Mouse (Mus musculus) limb, embryonic 13.5 days (tissue): ENCODE results near the gene Ror2. TPM values are rescaled to one million over a fixed set of nuclear protein-coding genes. Genes with fewer than 3 reads are reported as not detected.
"Not testable (repeated sequence)": the region's sequence is repeated elsewhere in the genome, so short reads cannot be mapped to it uniquely, and the experiment has no call there.

Source experiments
- ATAC-seq: fragments of 200-750 bp; cut with Nextera tagmentation; 2 replicates; pipeline ENCODE4 v1.8.0; 2017; ENCODE audit warnings: low read depth, moderate number of reproducible peaks, moderate TSS enrichment; ENCODE audit not compliant: low FRiP score
- H3K27ac ChIP-seq: fragments of 300-500 bp; sonication (generic); 2 replicates; pipeline ENCODE4 v1.5.1; 2015; ENCODE audit warnings: inconsistent platforms, mild to moderate bottlenecking, moderate library complexity
- H3K27me3 ChIP-seq: fragments of 300-500 bp; sonication (generic); 2 replicates; pipeline ENCODE4 v1.6.1; 2015; ENCODE audit warnings: mild to moderate bottlenecking, inconsistent platforms
- H3K36me3 ChIP-seq: fragments of 300-500 bp; sonication (generic); 2 replicates; pipeline ENCODE4 v1.6.1; 2015; ENCODE audit warnings: inconsistent platforms, mild to moderate bottlenecking, moderate library complexity
- H3K4me1 ChIP-seq: fragments of 300-500 bp; sonication (generic); 2 replicates; pipeline ENCODE4 v1.6.1; 2015; ENCODE audit warnings: inconsistent platforms
- H3K4me2 ChIP-seq: fragments of 300-500 bp; sonication (generic); replicated peaks from 2 replicates; pipeline ENCODE4 v1.6.1; 2015; ENCODE audit warnings: inconsistent platforms, mild to moderate bottlenecking, moderate library complexity
- H3K4me3 ChIP-seq: fragments of 300-500 bp; sonication (generic); 2 replicates; pipeline ENCODE4 v1.5.1; 2015; ENCODE audit warnings: moderate library complexity, mild to moderate bottlenecking, inconsistent platforms
- H3K9ac ChIP-seq: fragments of 300-500 bp; sonication (generic); 2 replicates; pipeline ENCODE4 v1.6.1; 2015; ENCODE audit warnings: mild to moderate bottlenecking, inconsistent platforms
- H3K9me3 ChIP-seq: fragments of 300-500 bp; sonication (generic); 2 replicates; pipeline ENCODE4 v1.6.1; 2016; ENCODE audit warnings: inconsistent platforms
- WGBS: fragments of 180-500 bp; shearing (Covaris S2); methylation state at CpG from one replicate; pipeline ENCODE4 v1.1.7; 2015; 5-methylcytosine and 5-hydroxymethylcytosine counted together
- polyA plus RNA-seq: library from polyadenylated mRNA; unstranded; fragments of >200 nt; fragmentation: Nextera tagmentation; extraction: Ambion mirVana; gene quantifications from 2 replicates; pipeline ENCODE4 v1.2.1, GENCODE M21; 2015

Ror2 gene
- polyA plus RNA-seq, result 25.7 and 25.8 TPM in 2 replicates

DNA sequence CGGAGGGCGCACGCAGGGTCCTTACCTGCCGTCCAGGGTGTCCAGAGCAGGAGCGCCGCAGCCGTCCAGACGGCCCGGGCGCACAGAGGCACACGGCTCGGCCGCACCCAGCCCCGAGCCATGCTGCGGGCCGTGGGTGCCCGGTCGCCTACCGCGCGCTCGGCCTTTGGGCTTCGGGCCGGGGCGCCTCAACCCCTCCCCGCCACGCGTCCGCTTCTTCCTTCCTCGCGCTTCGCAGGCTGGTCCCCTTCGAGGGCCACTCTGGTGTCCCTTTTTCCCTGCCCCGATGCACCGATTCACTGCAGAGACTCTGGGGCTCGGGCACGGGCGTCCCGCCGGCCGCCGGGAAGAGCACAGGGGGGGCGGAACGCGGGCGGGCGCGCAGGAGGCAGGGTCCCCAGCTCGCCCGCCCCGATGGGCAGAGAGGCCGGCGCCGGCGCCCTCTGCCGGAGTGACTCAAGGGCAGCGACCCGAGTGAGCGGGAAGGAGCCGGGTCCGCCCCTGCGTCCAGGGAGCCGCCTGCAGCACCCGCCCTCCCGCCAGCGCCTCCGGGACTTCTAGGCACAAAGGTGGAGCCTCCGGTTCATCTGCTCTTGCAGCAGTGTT, at the start of gene Ror2:
TSS of gene Ror2 (minus strand) at position 369 of the 606 bp plus-strand sequence.
- Histone ChIP-seq H3K36me3 (no peaks in the 10 kb centered on the region), H3K27ac (peak within 1 kb of the TSS; percentile 84), H3K4me3 (peak within 1 kb of the TSS; percentile 86), H3K27me3 (no peaks in the 10 kb centered on the region; the same call in 1 of the 2 replicates), H3K4me1 (peaks cover 43% of the 10 kb centered on the region), H3K4me2 (peak within 1 kb of the TSS; percentile 87), H3K9ac (peak within 1 kb of the TSS; percentile 98), H3K9me3 (0 out of 2 replicates have a peak, but pooled peaks cover 9% of the 10 kb centered on the region)
- under 1% methylated on average over 66 of the region's 68 CpGs for WGBS
- ATAC-seq, result peak; percentile 77

DNA sequence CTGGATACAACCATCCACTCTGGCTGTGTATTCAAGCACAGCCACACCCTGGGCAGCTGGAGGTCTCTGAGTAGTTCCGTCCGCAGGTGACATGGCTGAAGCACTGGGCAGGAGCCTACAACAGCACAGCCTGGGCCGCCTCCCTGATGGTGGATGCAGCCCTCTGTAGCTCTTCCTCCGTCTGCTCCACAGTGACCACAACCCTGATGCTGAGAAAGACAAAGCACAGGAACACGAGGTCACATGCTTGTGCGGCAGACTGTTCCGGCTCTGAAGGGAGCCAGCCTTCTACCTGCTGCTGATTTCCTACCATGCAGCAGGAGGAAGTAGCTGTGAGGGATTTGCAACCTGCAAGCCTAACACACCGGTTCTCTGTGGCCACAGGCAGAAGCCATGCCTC, 47.8 kb upstream of the Ror2 start:
- Histone ChIP-seq H3K4me3 (no peak overlapping the region), H3K4me1 (peaks cover 5% of the 10 kb centered on the region; the same call in 1 of the 2 replicates), H3K27ac (no peak overlapping the region), H3K9ac (no peak overlapping the region), H3K9me3 (no peaks in the 10 kb centered on the region), H3K4me2 (no peak overlapping the region), H3K27me3 (no peaks in the 10 kb centered on the region), H3K36me3 (peaks cover 70% of the 10 kb centered on the region)
- no peak for ATAC-seq
- 90% methylated on average over 8 of the region's 8 CpGs for WGBS

DNA sequence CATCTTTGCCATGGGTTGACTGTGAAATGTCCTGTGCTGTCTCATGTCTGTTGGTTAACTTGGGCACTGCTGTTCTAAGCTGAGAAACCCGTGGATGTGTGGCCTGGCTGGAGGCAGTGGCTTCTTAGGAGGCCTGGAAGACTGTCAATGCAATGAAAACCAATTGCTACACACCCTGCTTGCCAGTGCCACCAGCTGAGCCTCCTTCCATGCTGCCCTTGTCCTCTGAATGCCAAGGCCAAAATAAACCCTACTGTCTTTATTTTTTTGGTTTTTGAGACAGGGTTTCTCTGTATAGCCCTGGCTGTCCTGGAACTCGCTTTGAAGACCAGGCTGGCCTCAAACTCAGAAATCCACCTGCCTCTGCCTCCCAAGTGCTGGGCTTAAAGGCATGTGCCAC, 44.3 kb upstream of the Ror2 start:
- Histone ChIP-seq H3K9ac (no peak overlapping the region), H3K27me3 (no peaks in the 10 kb centered on the region), H3K4me1 (peaks cover 5% of the 10 kb centered on the region; the same call in 1 of the 2 replicates), H3K27ac (no peak overlapping the region), H3K4me2 (no peak overlapping the region), H3K4me3 (no peak overlapping the region), H3K9me3 (peaks cover 5% of the 10 kb centered on the region; the same call in 1 of the 2 replicates), H3K36me3 (peaks cover 36% of the 10 kb centered on the region)
- WGBS, result 84% methylated on average over 2 of the region's 2 CpGs
- no peak for ATAC-seq

- Histone ChIP-seq H3K27ac (no peak overlapping the region), H3K9me3 (peaks cover 8% of the 10 kb centered on the region), H3K4me1 (peaks cover 13% of the 10 kb centered on the region), H3K4me2 (no peak overlapping the region), H3K27me3 (peaks cover 3% of the 10 kb centered on the region; the same call in 1 of the 2 replicates), H3K4me3 (no peak overlapping the region), H3K36me3 (no peaks in the 10 kb centered on the region), H3K9ac (no peak overlapping the region)
- 88% methylated on average over 1 of the region's 1 CpGs for WGBS
- ATAC-seq, result no peak
Measured at GRCm38 (mm10) chr13:53325531-53325930, 39.6 kb upstream of the Ror2 start.

- Histone ChIP-seq H3K9ac (no peak overlapping the region), H3K27me3 (peaks cover 3% of the 10 kb centered on the region; the same call in 1 of the 2 replicates), H3K4me2 (no peak overlapping the region), H3K9me3 (peaks cover 15% of the 10 kb centered on the region), H3K36me3 (no peaks in the 10 kb centered on the region), H3K4me1 (peaks cover 8% of the 10 kb centered on the region), H3K4me3 (no peak overlapping the region), H3K27ac (no peak overlapping the region)
- 85% methylated on average over 2 of the region's 2 CpGs for WGBS
- ATAC-seq, result no peak
Measured at GRCm38 (mm10) chr13:53323661-53324060, 37.7 kb upstream of the Ror2 start.

DNA sequence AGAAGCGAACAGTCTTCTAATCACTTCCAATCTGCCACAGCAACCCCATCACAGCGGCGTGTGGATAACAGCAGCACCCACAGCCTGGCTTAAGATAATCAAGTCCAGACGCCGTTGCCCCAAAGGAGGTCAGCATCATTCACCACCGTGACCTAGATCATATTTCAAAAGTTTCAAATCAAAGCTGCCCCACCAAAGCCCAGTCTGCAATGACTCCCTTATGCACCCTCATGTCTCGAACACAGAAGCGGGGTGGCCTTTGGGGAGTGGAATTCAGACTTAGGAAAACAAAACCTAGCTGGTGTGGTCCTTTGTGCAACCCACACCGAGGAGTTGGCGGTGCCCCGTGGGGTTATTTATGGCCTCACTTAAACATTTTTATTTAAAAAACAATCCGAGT, 35.0 kb upstream of the Ror2 start:
- Histone ChIP-seq H3K27me3 (peaks cover 3% of the 10 kb centered on the region; the same call in 1 of the 2 replicates), H3K9me3 (peaks cover 15% of the 10 kb centered on the region), H3K4me1 (peaks cover 20% of the 10 kb centered on the region), H3K27ac (no peak overlapping the region), H3K36me3 (no peaks in the 10 kb centered on the region), H3K9ac (no peak overlapping the region), H3K4me2 (peak overlapping the region; percentile 45), H3K4me3 (no peak overlapping the region)
- WGBS, result 14% methylated on average over 12 of the region's 12 CpGs
- ATAC-seq, result peak; percentile 33; the same call in 1 of the 2 replicates

DNA sequence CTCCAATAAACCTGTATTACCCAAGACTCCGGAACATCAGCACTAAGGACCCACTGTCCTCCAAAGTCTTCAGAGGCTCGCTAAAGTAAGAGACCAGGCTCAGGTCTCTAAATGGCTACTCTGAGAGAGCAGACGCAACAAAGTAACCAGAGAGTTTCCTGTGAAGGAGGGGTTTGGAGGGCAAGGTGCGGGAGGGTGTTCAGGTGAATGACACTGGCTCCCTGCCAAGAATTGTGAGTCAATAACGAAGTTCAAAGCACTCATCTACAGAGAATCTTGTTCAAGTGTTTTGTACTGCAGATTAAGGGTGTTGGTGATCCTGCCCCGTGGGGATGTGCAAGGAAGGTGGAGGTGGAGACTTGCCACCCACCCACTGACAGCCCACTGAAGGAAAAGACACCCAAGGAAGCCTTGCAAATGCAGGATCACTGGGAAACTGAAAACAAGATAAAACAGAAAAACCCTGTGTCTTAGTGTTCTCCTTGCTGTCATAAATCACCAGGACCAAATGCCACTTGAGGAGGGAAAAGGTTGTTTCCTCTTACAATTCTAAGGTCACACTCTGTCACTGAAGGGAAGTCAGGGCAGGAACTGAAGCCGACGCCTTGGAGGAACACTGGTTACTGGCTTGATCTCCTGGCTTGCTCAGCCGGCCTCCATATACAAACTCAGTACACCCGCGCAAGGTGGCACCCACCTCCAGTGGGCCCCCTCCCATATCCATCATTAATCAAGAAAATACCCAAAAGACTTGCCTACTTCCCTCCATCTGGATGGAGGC, 30.8 kb upstream of the Ror2 start:
- H3K4me2 ChIP-seq, result no peak overlapping the region
- peaks cover 7% of the 10 kb centered on the region; the same call in 1 of the 2 replicates for H3K9me3 ChIP-seq
- H3K27me3 ChIP-seq, result no peaks in the 10 kb centered on the region
- H3K36me3 ChIP-seq, result no peaks in the 10 kb centered on the region
- 46% methylated on average over 11 of the region's 11 CpGs for WGBS
- no peak overlapping the region for H3K27ac ChIP-seq
- peaks cover 33% of the 10 kb centered on the region for H3K4me1 ChIP-seq
- H3K9ac ChIP-seq, result no peak overlapping the region
- no peak overlapping the region for H3K4me3 ChIP-seq
- ATAC-seq, result no peak

DNA sequence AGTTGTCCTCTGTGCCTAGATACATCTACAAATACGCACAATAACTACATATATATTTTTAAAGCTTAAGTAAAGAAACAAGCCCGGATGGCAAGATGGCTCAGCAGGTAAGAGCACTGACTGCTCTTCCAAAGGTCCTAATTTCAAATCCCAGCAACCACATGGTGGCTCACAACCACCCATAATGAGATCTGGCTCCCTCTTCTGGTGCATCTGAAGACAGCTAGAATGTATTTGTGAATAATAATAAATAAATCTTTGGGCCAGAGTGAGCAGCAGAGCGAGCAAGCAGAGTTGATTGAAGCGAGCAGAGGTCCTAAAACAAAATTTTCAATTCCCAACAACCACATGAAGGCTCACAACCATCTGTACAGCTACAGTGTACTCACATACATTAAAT, 29.8 kb upstream of the Ror2 start:
- WGBS, result 88% methylated on average over 4 of the region's 4 CpGs
- H3K27me3 ChIP-seq, H3K27ac ChIP-seq: not testable (repeated sequence)

GRCm38 (mm10) chr13:53310442-53310841, 24.5 kb upstream of the Ror2 start:
- Histone ChIP-seq H3K4me1 (peaks cover 39% of the 10 kb centered on the region), H3K4me2 (peak overlapping the region; percentile 60), H3K9me3 (no peaks in the 10 kb centered on the region), H3K27me3 (no peaks in the 10 kb centered on the region), H3K9ac (no peak overlapping the region), H3K4me3 (no peak overlapping the region), H3K36me3 (no peaks in the 10 kb centered on the region), H3K27ac (peak overlapping the region; percentile 96)
- 63% methylated on average over 5 of the region's 5 CpGs for WGBS
- ATAC-seq, result no peak

More for the DNA sequence above, 29.8 kb upstream of the Ror2 start:
- H3K9ac ChIP-seq, ATAC-seq, H3K36me3 ChIP-seq, H3K4me2 ChIP-seq, H3K9me3 ChIP-seq, H3K4me3 ChIP-seq: not testable (repeated sequence)
- H3K4me1 ChIP-seq, result peaks cover 26% of the 10 kb centered on the region

DNA sequence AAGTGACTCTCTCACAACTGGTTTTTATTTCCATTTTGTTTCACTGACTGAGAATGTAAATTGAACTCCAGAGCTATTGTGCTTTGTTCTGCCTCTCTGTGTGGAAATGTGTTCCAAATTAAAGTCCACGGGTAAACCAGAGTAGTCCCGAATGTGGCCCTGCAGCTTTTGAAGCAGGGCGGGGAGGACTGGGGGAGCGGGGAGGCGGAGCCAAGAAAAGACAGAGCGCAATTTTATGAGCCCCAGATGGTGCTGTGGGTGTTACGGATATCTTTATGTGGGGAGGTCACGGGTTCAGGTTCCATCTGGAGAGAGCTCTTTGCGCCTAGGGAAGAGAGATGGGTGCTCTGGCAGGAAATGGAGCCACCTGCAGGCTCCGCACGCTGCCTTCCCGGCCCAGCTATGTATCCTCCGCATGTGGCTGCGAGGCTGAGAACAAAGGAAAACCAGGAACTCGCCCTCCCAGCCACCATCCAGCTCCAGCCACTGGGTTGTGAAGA, 23.8 kb upstream of the Ror2 start:
- Histone ChIP-seq H3K9ac (peak overlapping the region; percentile 63), H3K27me3 (no peaks in the 10 kb centered on the region), H3K4me3 (peak overlapping the region; percentile 30), H3K4me2 (peak overlapping the region; percentile 60), H3K36me3 (no peaks in the 10 kb centered on the region), H3K4me1 (peaks cover 36% of the 10 kb centered on the region), H3K9me3 (no peaks in the 10 kb centered on the region), H3K27ac (peak overlapping the region; percentile 96)
- peak; percentile 89 for ATAC-seq
- 0% methylated on average over 15 of the region's 15 CpGs for WGBS

- WGBS, result 8% methylated on average over 9 of the region's 9 CpGs
- Histone ChIP-seq H3K9ac (peak overlapping the region; percentile 63), H3K9me3 (no peaks in the 10 kb centered on the region), H3K4me2 (peak overlapping the region; percentile 60), H3K4me3 (peak overlapping the region; percentile 30), H3K27ac (peak overlapping the region; percentile 96), H3K36me3 (no peaks in the 10 kb centered on the region), H3K4me1 (peaks cover 30% of the 10 kb centered on the region), H3K27me3 (no peaks in the 10 kb centered on the region)
- ATAC-seq, result peak; percentile 46
Measured at GRCm38 (mm10) chr13:53309148-53309547, 23.2 kb upstream of the Ror2 start.

DNA sequence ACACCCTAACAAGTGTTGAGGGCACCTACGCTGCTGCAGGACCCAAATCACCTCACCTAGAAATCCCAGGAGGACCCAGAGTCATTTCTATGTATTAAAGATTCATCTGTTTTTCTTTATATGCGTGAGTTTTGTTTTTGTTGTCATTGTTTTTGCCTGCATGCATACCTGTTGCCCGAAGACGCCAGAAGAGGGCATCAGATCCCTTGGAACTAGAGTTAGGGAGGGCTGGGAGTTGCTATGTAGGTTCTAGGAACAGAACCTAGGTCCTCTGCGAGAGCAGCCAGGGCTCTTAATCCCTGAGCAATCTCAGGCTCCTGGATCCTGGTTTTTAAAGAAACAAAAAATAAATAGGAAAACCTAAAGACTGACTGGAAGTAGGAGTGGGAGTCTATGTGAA, 20.9 kb upstream of the Ror2 start:
- no peak for ATAC-seq

More for the DNA sequence above, 20.9 kb upstream of the Ror2 start:
- Histone ChIP-seq H3K27me3 (no peaks in the 10 kb centered on the region), H3K27ac (no peak overlapping the region), H3K36me3 (no peaks in the 10 kb centered on the region), H3K4me1 (peaks cover 32% of the 10 kb centered on the region), H3K4me2 (no peak overlapping the region), H3K4me3 (no peak overlapping the region), H3K9ac (no peak overlapping the region), H3K9me3 (no peaks in the 10 kb centered on the region)
- 68% methylated on average over 5 of the region's 5 CpGs for WGBS
